Mouse (Mus musculus) hindlimb bud, embryonic 11.5 days (tissue): ENCODE measurements around the gene Olfr596.
"Not testable (repeated sequence)": the region's sequence is repeated elsewhere in the genome, so short reads cannot be mapped to it uniquely, and the experiment has no call there.

Experiments used
- DNase-seq: peaks from one replicate; pipeline ENCODE4 v3.0.0-alpha.2; 2012; ENCODE audit warnings: low read depth, low spot score; ENCODE audit errors: extremely low spot score

Olfr596 gene

DNA sequence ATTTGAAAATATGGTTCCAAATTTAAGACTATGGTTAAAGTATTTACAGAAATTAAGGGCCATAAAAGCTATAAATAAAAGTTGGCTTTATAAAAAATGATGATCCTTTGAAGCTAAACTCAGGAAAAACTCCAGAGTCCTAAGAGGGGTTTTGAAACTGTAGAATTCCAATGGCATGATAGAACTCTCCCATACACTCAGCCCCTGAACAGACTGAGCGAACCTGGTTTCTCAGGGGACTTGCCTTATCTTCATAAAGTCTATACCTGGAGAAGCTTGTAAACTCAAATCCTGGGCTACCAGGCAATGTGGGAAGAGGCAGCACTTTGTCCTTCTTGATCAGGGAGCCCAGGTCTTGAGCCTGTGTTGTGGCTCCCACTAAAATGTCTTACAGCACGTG lies at the start of gene Olfr596:
TSS of gene Olfr596 (plus strand) at position 301 of the 400 bp plus-strand sequence.
- not testable (repeated sequence) for DNase-seq

DNA sequence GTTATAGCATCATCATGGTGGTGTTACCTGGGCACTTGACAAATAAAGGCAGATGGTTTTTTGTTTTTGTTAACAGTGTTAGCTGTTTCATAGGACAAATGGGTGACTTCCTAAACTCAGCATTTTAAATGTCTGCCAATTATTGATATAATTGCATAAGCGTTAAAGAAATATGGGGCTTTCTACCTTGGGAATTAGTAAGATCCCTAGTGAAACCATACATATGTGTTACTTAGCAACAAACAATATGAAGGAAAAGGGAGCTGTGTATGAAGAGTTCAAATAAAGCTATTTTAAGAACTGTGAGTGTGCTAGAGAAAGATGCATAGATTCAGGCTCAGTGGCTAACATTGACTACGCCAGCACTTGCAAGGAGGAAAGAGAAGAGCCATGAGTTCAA lies 10.6 kb downstream of the Olfr596 start, which contains the start of gene Olfr597:
TSS of gene Olfr597 (plus strand) at position 301 of the 400 bp plus-strand sequence.
- not testable (repeated sequence) for DNase-seq

DNA sequence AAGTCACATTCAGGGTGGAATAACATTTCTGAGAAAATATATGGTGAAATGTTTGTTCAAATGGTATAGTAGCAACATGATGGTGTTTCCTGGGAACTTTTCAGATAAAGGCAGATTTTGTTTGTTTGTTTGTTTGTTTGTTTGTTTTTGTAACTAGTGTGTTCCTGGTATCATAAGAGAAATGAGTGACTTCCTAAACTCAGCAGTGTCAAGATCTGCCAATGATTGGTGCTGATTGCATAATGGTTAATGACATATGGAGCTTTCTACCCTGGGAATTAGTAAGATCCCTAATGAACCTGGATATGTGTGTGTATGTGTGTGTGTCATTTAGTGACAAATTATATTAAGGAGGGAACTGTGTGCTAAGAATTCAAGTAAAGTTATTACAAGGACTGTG lies 17.8 kb downstream of the Olfr596 start, which contains the start of gene Olfr598:
TSS of gene Olfr598 (plus strand) at position 301 of the 400 bp plus-strand sequence.
- DNase-seq = no peak

DNA sequence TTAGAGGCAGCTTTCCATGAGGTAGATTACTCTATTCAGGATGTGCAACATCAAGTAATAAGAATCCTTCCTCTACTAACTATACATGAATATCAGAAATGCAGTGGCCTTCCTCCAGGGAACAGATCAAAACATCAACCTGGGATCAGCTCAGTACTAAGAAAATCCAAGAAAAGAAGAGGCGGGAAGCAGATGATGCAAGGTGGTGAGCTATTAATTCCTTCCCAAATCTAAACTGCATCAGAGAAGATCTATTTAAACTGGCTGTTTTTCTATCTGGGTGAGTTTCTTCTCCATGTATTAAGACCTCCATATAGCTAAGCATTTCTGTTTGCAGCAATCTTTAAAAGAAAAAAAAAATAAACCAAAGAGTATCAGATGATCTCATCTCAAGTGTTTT lies 30.2 kb downstream of the Olfr596 start, which contains the start of gene Olfr599:
TSS of gene Olfr599 (plus strand) at position 301 of the 400 bp plus-strand sequence.
- no peak for DNase-seq

DNA sequence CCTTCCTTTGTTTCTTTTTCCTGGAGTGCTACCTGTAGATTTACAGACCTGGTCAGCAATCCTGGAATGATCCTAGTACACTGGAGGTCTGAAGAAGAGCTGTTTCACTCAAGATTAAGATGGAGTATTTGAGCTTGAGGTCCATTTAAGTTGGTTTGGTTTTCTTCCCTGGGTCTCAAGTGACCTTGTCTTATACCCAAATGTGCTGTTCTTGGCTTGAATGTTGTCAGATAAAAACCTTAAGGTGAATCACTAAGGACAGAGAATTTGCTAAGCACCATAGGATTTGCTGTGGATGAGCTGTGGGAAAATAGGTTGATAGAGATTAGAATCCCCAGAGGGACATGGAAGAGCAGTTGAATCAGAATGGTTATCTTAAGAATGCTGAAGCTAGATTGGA lies 44.1 kb downstream of the Olfr596 start, which contains the start of gene Olfr600:
TSS of gene Olfr600 (minus strand) at position 101 of the 400 bp plus-strand sequence.
- DNase-seq = no peak
